Mouse (Mus musculus): ENCODE results near the gene Trim32.

Gene Trim32

DNA sequence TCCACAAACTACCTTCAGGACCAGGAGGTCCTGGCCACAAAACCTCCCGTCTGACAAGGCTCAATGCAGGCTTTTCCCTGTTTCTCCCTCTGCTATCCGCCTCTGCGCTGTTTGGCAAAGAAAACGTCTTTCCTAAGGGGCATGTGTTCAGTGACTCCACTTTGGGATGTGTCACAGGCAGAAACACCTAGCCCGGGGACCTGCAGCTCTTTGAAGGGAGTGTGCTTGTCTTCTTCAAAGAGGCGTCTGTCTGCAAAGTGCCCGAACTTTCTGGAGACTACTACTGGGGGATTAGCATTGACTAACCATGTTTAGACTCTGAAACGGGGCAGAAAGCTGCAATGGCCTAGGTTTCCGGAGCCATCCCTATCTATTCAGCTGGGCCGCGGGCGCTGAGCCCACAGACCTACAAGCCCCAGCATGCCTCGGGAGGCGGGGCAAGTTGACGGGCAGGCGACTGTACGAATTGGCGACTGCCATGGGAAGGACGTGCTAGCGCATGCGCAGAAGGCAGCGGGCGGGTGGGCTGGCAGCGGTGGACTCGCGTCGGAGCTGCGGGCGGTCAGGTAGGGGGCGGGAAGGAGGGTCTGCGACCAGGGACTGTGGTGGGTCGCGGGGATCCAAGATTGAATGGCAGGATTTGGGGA is at the start of gene Trim32:
Trim32 (plus strand) TSS at position 483 of the 647 bp plus-strand sequence.
- in situ Hi-C loops (cut with MboI, MseI), result no loop called here

GRCm38 (mm10) chr4:65565493-65565892 is 39.3 kb upstream of the Trim32 start:
- in situ Hi-C loops (cut with MboI, MseI), result no loop called here

DNA sequence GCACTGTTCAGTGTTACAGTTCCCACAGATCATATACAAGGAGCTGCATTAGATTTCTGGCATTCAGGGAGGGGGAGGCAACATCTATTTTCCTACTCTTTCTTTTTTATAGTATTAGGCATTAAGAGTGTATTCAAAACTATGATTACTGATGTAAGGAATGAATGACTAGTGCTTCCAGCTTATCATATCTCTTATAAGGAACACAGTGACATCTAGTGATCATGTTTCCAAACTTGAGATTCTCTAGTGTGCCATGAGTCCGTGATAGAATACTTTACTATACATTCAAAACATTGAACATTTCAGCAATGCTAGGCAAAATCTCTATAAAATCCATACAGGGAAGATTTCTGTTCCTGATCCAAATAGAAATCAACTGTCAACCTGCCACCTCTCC is 24.5 kb upstream of the Trim32 start:
- in situ Hi-C loops (cut with MboI, MseI), result loop anchor here (10.0 kb wide), 1 partner anchor 445 kb away; no protein-coding TSS in a partner anchor

DNA sequence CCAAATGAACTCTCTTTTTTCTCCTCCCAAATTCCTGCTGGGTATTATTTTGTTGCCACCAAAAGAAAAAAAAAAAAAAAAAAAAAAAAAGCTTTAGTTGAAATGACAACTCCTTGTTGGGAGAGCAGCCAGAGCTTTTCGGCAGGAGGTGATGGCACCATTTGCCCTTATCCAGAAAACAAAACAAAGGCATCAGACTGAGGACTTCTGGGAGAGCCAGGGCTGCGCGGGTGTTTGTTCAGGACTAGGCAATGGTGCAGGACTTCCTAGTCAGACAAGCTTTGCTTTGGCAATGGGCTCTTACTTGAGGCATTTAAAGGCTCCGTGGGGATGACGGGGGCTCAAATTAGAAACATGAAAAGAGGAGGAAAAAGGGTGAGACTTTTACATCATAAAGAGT is 17.8 kb upstream of the Trim32 start:
- in situ Hi-C loops (cut with MboI, MseI), result loop anchor here (10.0 kb wide), 1 partner anchor 452 kb away; no protein-coding TSS in a partner anchor

GRCm38 (mm10) chr4:65589780-65590179 is 15.0 kb upstream of the Trim32 start:
- in situ Hi-C loops (cut with MboI, MseI), result loop anchor here (10.0 kb wide), 2 partner anchors 455 to 1635 kb away; no protein-coding TSS in a partner anchor

DNA sequence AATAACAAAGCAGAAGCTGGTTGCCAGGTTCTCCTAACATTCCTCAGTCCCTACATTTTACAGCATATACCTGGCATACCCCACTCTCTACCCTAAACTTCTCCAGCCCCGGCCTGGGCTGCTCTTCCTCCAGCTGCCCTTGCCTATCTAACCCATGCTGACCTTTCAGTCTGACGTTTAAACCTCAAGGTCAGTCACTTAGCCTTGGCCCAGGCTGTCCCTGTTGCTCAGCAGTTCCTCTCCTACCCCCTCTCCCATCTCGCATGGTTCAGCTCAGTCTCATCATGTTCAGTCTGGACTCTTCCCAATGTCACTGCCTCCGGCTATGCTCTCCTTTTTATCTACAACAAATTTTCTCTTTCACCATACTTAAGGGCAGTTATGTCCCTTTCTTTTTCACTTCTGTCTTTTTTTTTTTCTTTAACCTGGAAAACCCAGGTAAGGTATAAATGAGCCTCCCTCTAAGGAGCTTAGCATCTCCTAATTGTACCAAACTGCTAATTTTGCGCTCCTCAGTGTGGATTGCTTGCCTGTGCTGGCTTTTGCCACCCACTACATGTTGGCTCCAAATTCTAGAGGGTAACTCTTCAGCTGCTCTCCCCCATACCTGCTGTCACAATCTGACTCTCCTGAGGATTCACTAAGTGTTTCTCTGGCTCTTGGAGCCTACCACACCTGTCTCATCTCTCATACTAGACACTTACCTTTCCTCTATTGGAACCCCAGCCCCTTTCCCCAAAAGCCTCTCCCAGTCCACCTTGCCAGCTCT is 10.0 kb upstream of the Trim32 start:
- in situ Hi-C loops (cut with MboI, MseI), result loop anchor here (10.0 kb wide), 1 partner anchor 1640 kb away; no protein-coding TSS in a partner anchor

DNA sequence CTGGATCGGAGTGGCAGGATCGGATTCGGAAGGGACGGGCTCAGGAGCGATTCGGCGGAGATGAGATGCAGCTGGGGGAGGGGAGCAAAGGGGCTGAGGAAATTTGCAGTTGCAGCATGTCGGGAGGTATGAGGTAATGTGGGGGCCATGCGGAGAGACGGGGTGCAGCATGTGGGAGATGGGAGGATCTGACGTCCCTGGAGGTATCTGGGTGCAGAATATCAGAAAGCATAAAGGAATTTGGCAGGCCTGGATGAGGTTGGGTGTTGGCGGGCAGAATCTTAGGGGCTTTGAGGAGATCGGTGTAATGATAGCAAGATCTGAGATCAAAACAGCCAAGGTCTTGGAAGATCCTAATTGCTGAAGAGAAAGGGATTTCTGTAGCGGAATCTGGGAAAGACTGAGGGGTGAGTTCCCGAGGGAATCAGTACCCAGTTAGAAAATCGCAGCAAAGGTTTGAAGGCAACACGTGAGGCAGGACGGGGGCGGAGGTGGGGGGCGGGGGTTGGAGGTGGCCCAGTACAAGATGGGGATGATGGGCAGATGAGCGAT is 441 bp downstream of the Trim32 start:
- in situ Hi-C loops (cut with MboI, MseI), result no loop called here

GRCm38 (mm10) chr4:65607184-65607631 is 2.4 kb downstream of the Trim32 start:
- in situ Hi-C loops (cut with MboI, MseI), result no loop called here

DNA sequence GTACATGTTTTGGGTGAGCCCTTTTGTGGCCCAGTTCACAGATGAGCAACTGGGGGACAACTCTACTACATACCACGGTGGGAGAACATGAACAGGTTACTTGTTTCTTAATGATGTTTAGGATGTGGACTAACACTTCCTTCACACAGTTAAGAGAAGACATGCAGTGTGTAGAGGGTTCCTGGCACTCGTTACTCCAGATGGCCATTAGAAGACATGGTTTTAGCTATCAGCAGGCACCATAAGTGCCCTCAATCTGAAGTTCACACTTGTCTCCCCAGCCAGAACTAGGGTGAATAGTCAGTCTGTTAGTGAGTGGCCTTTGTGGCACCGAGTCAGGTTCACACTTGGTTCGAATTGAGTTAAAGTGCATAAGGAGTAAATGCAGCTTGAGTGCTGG is 3.3 kb downstream of the Trim32 start:
- in situ Hi-C loops (cut with MboI, MseI), result no loop called here

- in situ Hi-C loops (cut with MboI, MseI), result no loop called here
Measured at GRCm38 (mm10) chr4:65610329-65610728, 5.5 kb downstream of the Trim32 start.

DNA sequence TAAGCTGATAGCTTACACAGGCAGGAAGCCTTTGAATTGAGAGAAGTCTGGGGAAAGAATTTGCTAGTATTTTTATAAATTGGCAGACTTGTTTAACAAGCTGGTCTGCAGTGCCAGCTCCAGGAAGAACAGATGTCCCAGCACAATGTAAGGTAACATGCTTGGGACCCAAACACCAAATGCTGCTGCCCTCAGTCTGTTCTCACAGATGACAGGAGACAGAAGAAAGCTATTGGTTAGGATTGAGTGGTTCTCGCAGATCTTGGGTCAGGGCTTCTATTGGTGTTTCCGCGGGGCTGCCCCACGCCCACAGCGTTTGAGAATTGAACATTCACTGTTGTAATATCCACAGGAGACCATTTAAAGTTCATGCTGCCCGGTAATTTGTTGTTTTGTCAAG is 6.1 kb downstream of the Trim32 start:
- in situ Hi-C loops (cut with MboI, MseI), result no loop called here

- in situ Hi-C loops (cut with MboI, MseI), result no loop called here
Measured at GRCm38 (mm10) chr4:65613135-65613534, 8.3 kb downstream of the Trim32 start.

DNA sequence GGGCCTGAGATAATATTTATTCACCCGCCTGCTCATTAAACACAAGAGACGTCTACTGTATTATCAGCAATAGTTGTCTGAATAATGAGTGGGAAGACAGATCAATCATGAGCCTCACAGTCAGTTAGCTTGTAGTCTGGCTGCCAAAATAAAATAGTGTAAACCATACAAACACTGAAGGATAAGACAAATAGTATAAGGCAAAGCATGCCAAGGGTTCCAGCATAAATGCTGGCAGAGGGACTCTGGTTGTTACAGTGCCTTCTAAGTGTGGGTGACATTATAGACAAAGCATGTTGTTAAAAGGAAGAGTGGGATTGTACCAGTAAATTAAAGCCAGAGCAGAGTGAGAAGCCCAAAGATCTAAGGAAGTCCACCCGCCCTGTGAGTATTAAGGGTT is 15.3 kb downstream of the Trim32 start:
- in situ Hi-C loops (cut with MboI, MseI), result no loop called here

DNA sequence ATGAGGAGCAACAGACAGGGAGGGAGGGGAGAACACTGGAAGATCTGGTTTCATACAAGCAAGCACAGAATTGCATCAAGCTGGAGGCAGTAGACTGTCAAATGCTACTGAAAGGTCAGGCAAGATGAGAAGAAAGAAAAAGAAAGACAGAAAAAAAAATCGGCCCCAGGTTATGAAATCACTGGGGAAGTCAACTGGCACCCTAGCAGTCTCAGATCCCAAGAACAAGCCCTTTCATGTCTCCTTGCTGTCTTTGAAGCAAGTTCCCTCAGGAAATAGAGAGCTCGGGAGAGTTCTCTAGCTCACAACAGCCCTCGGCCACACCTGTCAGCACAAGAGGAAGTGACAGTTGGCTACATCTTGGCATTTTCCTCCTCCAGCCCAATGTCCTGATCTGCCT is 33.4 kb downstream of the Trim32 start:
- in situ Hi-C loops (cut with MboI, MseI), result no loop called here

GRCm38 (mm10) chr4:65642611-65643010 is 37.8 kb downstream of the Trim32 start:
- in situ Hi-C loops (cut with MboI, MseI), result no loop called here

GRCm38 (mm10) chr4:65654723-65655122 is 49.9 kb downstream of the Trim32 start:
- in situ Hi-C loops (cut with MboI, MseI), result no loop called here

DNA sequence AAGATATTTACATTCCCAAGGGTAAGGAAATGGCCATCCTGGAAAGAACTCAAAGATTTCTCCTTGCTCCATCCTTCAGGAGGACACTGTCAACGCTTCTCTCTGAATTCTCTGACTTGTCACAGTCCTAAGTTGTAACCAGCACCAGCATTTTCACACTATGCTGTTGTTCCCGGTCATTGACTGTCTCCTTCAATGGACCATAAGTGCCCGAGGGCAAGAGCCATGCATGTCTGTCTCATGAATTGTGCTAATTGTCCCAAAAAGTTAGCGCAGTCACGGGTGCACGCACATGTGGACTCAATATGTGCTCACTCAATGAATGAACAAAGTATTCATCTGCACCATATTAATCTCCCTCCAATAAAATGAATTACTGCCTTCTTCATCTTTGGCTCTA is 58.4 kb downstream of the Trim32 start:
- in situ Hi-C loops (cut with MboI, MseI), result no loop called here

Data from regulatory T cell (primary cell).